Mouse (Mus musculus): ENCODE measurements around the gene Mbtd1.

The Mbtd1 gene

GRCm38 (mm10) chr11:93986298-93986697, 100.6 kb downstream of the Mbtd1 start:
- in situ Hi-C loops (cut with MboI): no loop called here

- in situ Hi-C loops (cut with MboI): no loop called here
These were observed 101.4 kb downstream of the Mbtd1 start for GRCm38 (mm10) chr11:93987026-93987425.

GRCm38 (mm10) chr11:93987625-93988327, 102.1 kb downstream of the Mbtd1 start:
- in situ Hi-C loops (cut with MboI): no loop called here

GRCm38 (mm10) chr11:93988328-93989062, 102.8 kb downstream of the Mbtd1 start:
- in situ Hi-C loops (cut with MboI): no loop called here

- in situ Hi-C loops (cut with MboI): no loop called here
These were observed 108.9 kb downstream of the Mbtd1 start for GRCm38 (mm10) chr11:93994531-93994930.

GRCm38 (mm10) chr11:93995111-93995719, 109.6 kb downstream of the Mbtd1 start:
- in situ Hi-C loops (cut with MboI): loop anchor here (5.0 kb wide), 1 partner anchor 38 kb away; the partner anchor contains the start of gene Nme2

GRCm38 (mm10) chr11:93995720-93996305, 110.2 kb downstream of the Mbtd1 start, which contains the start of gene Spag9:
Gene Spag9 (plus strand): TSS chr11:93996091.
- in situ Hi-C loops (cut with MboI): loop anchor here (5.0 kb wide), 1 partner anchor 39 kb away; the partner anchor contains the start of gene Nme2

Data from mature B cell (primary cell).